Mouse (Mus musculus): ENCODE data around the gene Kif16b. TPM values are rescaled to one million over a fixed set of nuclear protein-coding genes. Genes with fewer than 3 reads are reported as not detected.

Kif16b gene
- total and polyA plus RNA-seq, 3 experiments = 7.8 to 9.5 (median 8.0) TPM

DNA sequence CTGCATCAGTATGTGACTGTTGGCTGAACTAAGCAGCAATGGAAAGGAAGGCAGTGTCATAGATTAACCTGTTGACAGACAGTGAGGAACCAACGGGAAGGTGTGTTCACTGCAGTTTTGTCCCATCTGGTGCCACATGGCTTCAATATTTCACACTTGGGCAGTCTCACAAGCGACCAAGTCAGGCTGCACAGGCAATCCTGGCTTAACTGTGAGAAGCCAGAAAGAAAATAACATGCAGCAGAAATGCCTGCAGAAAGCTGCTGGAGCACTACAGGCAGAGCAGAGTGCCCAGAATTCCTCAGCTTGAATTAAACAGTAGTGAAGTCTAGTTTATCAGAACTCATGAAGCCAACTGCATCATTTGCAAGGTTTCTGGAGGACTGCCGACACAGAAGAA, 192.0 kb downstream of the Kif16b start:
- H3K27me3 ChIP-seq (replicated peaks) = no peaks in the 10 kb centered on the region
- DNase-seq (ENCODE audit: extremely low read depth) = no peak
- H3K27ac ChIP-seq (ENCODE audit: insufficient read depth, low read depth) = no peak overlapping the region
- no peak overlapping the region for H3K4me2 ChIP-seq (ENCODE audit: insufficient read depth, low read depth, poor library complexity, severe bottlenecking)
- no peaks in the 10 kb centered on the region for H3K9me3 ChIP-seq (replicated peaks; ENCODE audit: low read length)
- no peak overlapping the region for H3K9ac ChIP-seq (ENCODE audit: insufficient read depth, low read depth)
- H3K4me1 ChIP-seq (ENCODE audit: control insufficient read depth in 1 of 2, insufficient read depth in 2 of 2) = no peaks in the 10 kb centered on the region
- no peak overlapping the region for H3K4me3 ChIP-seq (replicated peaks in 1 of 3; ENCODE audit: low read depth in 2 of 3, low read length in 2 of 3, poor library complexity in 1 of 3)
- no peak for TF ChIP-seq PAX5 (IDR thresholded peaks at IDR 0.05; ENCODE audit: low read length)
- TF ChIP-seq MXI1 (IDR thresholded peaks at IDR 0.05; ENCODE audit: low read depth, low read length) = no peak
- no peak for TF ChIP-seq HCFC1 (IDR thresholded peaks at IDR 0.05; ENCODE audit: low read depth, low read length)
- no peak for TF ChIP-seq POLR2A (IDR thresholded peaks at IDR 0.05; ENCODE audit: low read depth, low read length)
- no peak for TF ChIP-seq USF1 (IDR thresholded peaks at IDR 0.05; ENCODE audit: low read depth, low read length)
- no peak for TF ChIP-seq KAT2A (IDR thresholded peaks at IDR 0.05; ENCODE audit: insufficient replicate concordance, low read length)
- no peak for TF ChIP-seq CHD1 (IDR thresholded peaks at IDR 0.05; ENCODE audit: low read depth, low read length)
- TF ChIP-seq NELFE (IDR thresholded peaks at IDR 0.05; ENCODE audit: low read depth, low read length) = no peak
- no peak for TF ChIP-seq MEF2A (IDR thresholded peaks at IDR 0.05; ENCODE audit: borderline replicate concordance, low read depth, low read length)
- no peak for TF ChIP-seq MAFK (IDR thresholded peaks at IDR 0.05; ENCODE audit: insufficient replicate concordance, low read length)
- in situ Hi-C loops (cut with MboI; ENCODE audit: low pct_ligation_motif_present, low pct_unique_long_range_greater_than_20kb, low sequenced_read_pairs) = no loop called here
- H3K36me3 ChIP-seq (replicated peaks in 1 of 2; ENCODE audit: control insufficient read depth in 1 of 2, insufficient read depth in 1 of 2, low read length in 1 of 2) = peaks cover 0 to 27% of the 10 kb centered on the region in 2 experiments
- H3K79me2 ChIP-seq (replicated peaks; ENCODE audit: control insufficient read depth, extremely low read depth, insufficient read depth, poor library complexity, severe bottlenecking) = no peaks in the 10 kb centered on the region
- dilution Hi-C loops (cut with MboI; ENCODE audit: extremely low pct_ligation_motif_present, extremely low pct_unique_long_range_greater_than_20kb, low sequenced_read_pairs) = no loop called here

DNA sequence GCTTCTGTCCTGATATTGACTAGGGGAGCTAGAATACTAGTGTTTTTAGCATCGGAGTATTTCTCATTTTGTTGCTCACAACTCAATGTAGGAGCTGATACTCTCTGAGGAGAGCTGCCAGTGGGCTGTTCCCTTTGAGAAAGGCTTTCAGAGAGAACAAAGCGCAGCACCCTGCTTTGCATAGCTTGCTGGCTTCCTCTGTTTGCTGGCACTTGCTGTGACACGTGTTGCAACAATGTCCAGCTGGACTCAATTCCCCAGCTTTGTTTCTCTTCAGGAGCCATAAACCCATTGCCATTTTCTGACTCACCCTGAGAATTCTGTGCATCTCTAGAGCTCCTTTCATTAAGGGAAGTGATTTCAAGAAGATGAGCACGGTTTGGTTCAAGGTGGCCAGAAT, 200.6 kb downstream of the Kif16b start:
- peak; percentile 17 for DNase-seq (ENCODE audit: extremely low read depth)
- no peak overlapping the region for H3K9ac ChIP-seq (ENCODE audit: insufficient read depth, low read depth)
- in situ Hi-C loops (cut with MboI; ENCODE audit: low pct_ligation_motif_present, low pct_unique_long_range_greater_than_20kb, low sequenced_read_pairs) = no loop called here
- peaks cover 0 to 16% of the 10 kb centered on the region in 2 experiments for H3K36me3 ChIP-seq (replicated peaks in 1 of 2; ENCODE audit: control insufficient read depth in 1 of 2, insufficient read depth in 1 of 2, low read length in 1 of 2)
- H3K27ac ChIP-seq (ENCODE audit: insufficient read depth, low read depth) = no peak overlapping the region
- H3K4me2 ChIP-seq (ENCODE audit: insufficient read depth, low read depth, poor library complexity, severe bottlenecking) = no peak overlapping the region
- no peaks in the 10 kb centered on the region for H3K27me3 ChIP-seq (replicated peaks)
- no peak overlapping the region for H3K4me3 ChIP-seq (replicated peaks in 1 of 3; ENCODE audit: low read depth in 2 of 3, low read length in 2 of 3, poor library complexity in 1 of 3)
- H3K9me3 ChIP-seq (replicated peaks; ENCODE audit: low read length) = no peaks in the 10 kb centered on the region
- peaks cover 0 to 13% of the 10 kb centered on the region in 2 experiments; a peak in 1 of 4 replicates for H3K4me1 ChIP-seq (ENCODE audit: control insufficient read depth in 1 of 2, insufficient read depth in 2 of 2)
- dilution Hi-C loops (cut with MboI; ENCODE audit: extremely low pct_ligation_motif_present, extremely low pct_unique_long_range_greater_than_20kb, low sequenced_read_pairs) = no loop called here
- no peaks in the 10 kb centered on the region for H3K79me2 ChIP-seq (replicated peaks; ENCODE audit: control insufficient read depth, extremely low read depth, insufficient read depth, poor library complexity, severe bottlenecking)
- TF ChIP-seq JUND (conservative IDR thresholded peaks at IDR 0.05; ENCODE audit: low read depth, low read length) (no peak), ETS1 (conservative IDR thresholded peaks at IDR 0.05; ENCODE audit: low read depth, low read length) (no peak), RAD21 (IDR thresholded peaks at IDR 0.05; ENCODE audit: low read depth, low read length) (no peak), MAX (IDR thresholded peaks at IDR 0.05; ENCODE audit: low read length) (peak; percentile 41; the same call in 1 of the 2 replicates), BHLHE40 (IDR thresholded peaks at IDR 0.05; ENCODE audit: low read depth, low read length) (peak; percentile 55)

DNA sequence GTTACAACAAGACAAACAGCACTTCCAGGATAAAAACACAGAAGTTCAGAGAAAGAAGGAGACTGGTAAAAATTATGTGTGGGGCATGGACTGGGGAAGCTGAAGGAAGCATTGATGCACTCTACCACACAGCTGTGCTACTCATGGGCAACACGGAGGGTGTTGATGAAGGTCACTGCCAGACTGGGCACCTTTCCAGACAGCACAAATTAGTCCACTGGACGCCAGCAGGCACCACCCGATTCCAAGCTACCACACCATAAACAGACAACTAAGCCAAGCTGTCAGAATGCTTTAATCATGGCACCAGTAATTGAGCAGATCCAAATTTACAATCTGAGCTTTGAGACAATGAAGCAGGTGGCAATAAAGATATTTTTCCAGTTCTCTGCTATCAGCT, 202.7 kb downstream of the Kif16b start:
- dilution Hi-C loops (cut with MboI; ENCODE audit: extremely low pct_ligation_motif_present, extremely low pct_unique_long_range_greater_than_20kb, low sequenced_read_pairs) = no loop called here
- no peak overlapping the region for H3K9ac ChIP-seq (ENCODE audit: insufficient read depth, low read depth)
- H3K79me2 ChIP-seq (replicated peaks; ENCODE audit: control insufficient read depth, extremely low read depth, insufficient read depth, poor library complexity, severe bottlenecking) = no peaks in the 10 kb centered on the region
- in situ Hi-C loops (cut with MboI; ENCODE audit: low pct_ligation_motif_present, low pct_unique_long_range_greater_than_20kb, low sequenced_read_pairs) = no loop called here
- no peak overlapping the region for H3K27ac ChIP-seq (ENCODE audit: insufficient read depth, low read depth)
- no peak overlapping the region for H3K4me2 ChIP-seq (ENCODE audit: insufficient read depth, low read depth, poor library complexity, severe bottlenecking)
- H3K36me3 ChIP-seq (replicated peaks in 1 of 2; ENCODE audit: control insufficient read depth in 1 of 2, insufficient read depth in 1 of 2, low read length in 1 of 2) = peaks cover 0 to 14% of the 10 kb centered on the region in 2 experiments
- H3K4me1 ChIP-seq (ENCODE audit: control insufficient read depth in 1 of 2, insufficient read depth in 2 of 2) = peaks cover 0 to 24% of the 10 kb centered on the region in 2 experiments; a peak in 2 of 4 replicates
- no peak overlapping the region for H3K4me3 ChIP-seq (replicated peaks in 1 of 3; ENCODE audit: low read depth in 2 of 3, low read length in 2 of 3, poor library complexity in 1 of 3)
- no peaks in the 10 kb centered on the region for H3K27me3 ChIP-seq (replicated peaks)
- no peaks in the 10 kb centered on the region for H3K9me3 ChIP-seq (replicated peaks; ENCODE audit: low read length)
- no peak for DNase-seq (ENCODE audit: extremely low read depth)
- TF ChIP-seq RAD21 (IDR thresholded peaks at IDR 0.05; ENCODE audit: low read depth, low read length) (no peak), SMC3 (IDR thresholded peaks at IDR 0.05; ENCODE audit: low read depth, low read length) (no peak), HCFC1 (IDR thresholded peaks at IDR 0.05; ENCODE audit: low read depth, low read length) (no peak), SIN3A (IDR thresholded peaks at IDR 0.05; ENCODE audit: low read length) (no peak), CHD1 (IDR thresholded peaks at IDR 0.05; ENCODE audit: low read depth, low read length) (no peak), GABPA (IDR thresholded peaks at IDR 0.05; ENCODE audit: insufficient replicate concordance, low read depth, low read length) (no peak), ELF1 (IDR thresholded peaks at IDR 0.05; ENCODE audit: low read depth, low read length) (no peak), ZMIZ1 (IDR thresholded peaks at IDR 0.05; ENCODE audit: low read depth, low read length) (no peak), USF2 (conservative IDR thresholded peaks at IDR 0.05; ENCODE audit: low read depth, low read length) (no peak), IRF4 (IDR thresholded peaks at IDR 0.05; ENCODE audit: low read depth, low read length) (no peak), TCF12 (IDR thresholded peaks at IDR 0.05; ENCODE audit: low read depth, low read length) (no peak), ZNF384 (IDR thresholded peaks at IDR 0.05; ENCODE audit: low read depth, low read length) (no peak), MAX (IDR thresholded peaks at IDR 0.05; ENCODE audit: low read length) (no peak), MEF2A (IDR thresholded peaks at IDR 0.05; ENCODE audit: borderline replicate concordance, low read depth, low read length) (no peak), POLR2A (IDR thresholded peaks at IDR 0.05; ENCODE audit: low read depth, low read length) (no peak), UBTF (IDR thresholded peaks at IDR 0.05; ENCODE audit: low read depth, low read length) (no peak), JUN (IDR thresholded peaks at IDR 0.05; ENCODE audit: insufficient read depth, low read depth, low read length) (no peak)

All from CH12.LX (cell line).